Mouse (Mus musculus) MEL (cell line): Measurements from ENCODE around the gene Gm21294.
"Not testable (repeated sequence)": the region's sequence is repeated elsewhere in the genome, so short reads cannot be mapped to it uniquely, and the experiment has no call there.

ENCODE experiments used
- CTCF ChIP-seq, 3 experiments: IDR thresholded peaks in 2 of 3; conservative IDR thresholded peaks in 1 of 3; 2 replicates each; pipeline ENCODE4 v1.5.1; 2011 to 2012; ENCODE audit warnings: low read length in 3 of 3, low read depth in 2 of 3, mild to moderate bottlenecking in 2 of 3, improper control_type of control experiment in 1 of 3, inconsistent platforms in 1 of 3, mixed read lengths in 1 of 3, moderate library complexity in 1 of 3; ENCODE audit not compliant: control insufficient read depth in 1 of 3, insufficient read depth in 1 of 3, poor library complexity in 1 of 3, severe bottlenecking in 1 of 3
- GABPA ChIP-seq: IDR thresholded peaks from 2 replicates; pipeline ENCODE4 v1.6.1; 2012; ENCODE audit warnings: low read depth, mild to moderate bottlenecking, inconsistent platforms, low read length, improper control_type of control experiment, moderate library complexity
- GATA1 ChIP-seq: IDR thresholded peaks from 2 replicates; pipeline ENCODE4 v1.6.1; 2011; ENCODE audit warnings: low read depth, low read length, improper control_type of control experiment
- HCFC1 ChIP-seq: IDR thresholded peaks from 2 replicates; pipeline ENCODE4 v1.6.1; 2012; ENCODE audit warnings: low read depth, mild to moderate bottlenecking, inconsistent platforms, low read length, improper control_type of control experiment, moderate library complexity
- KAT2A ChIP-seq: conservative IDR thresholded peaks from 2 replicates; pipeline ENCODE4 v1.6.1; 2012; ENCODE audit warnings: low read depth, low read length, improper control_type of control experiment, inconsistent platforms
- MAFK ChIP-seq: IDR thresholded peaks from 2 replicates; pipeline ENCODE4 v1.6.1; 2011; ENCODE audit warnings: low read depth, mild to moderate bottlenecking, low read length, improper control_type of control experiment, borderline replicate concordance
- MAX ChIP-seq: IDR thresholded peaks from 2 replicates; pipeline ENCODE4 v1.6.1; 2011; ENCODE audit warnings: low read length, improper control_type of control experiment
- POLR2A ChIP-seq, 2 experiments: IDR thresholded peaks; 2 replicates each; pipeline ENCODE4 v1.6.1; 2011 to 2012; ENCODE audit warnings: low read length in 2 of 2, mild to moderate bottlenecking in 2 of 2, control low read depth in 1 of 2, improper control_type of control experiment in 1 of 2, low read depth in 1 of 2, moderate library complexity in 1 of 2; ENCODE audit not compliant: control insufficient read depth in 1 of 2, insufficient read depth in 1 of 2, poor library complexity in 1 of 2
- RCOR1 ChIP-seq: IDR thresholded peaks from 2 replicates; pipeline ENCODE4 v1.6.1; 2012; ENCODE audit warnings: low read depth, mild to moderate bottlenecking, inconsistent platforms, low read length, improper control_type of control experiment
- TAL1 ChIP-seq: IDR thresholded peaks from 2 replicates; pipeline ENCODE4 v1.6.1; 2012; ENCODE audit warnings: mild to moderate bottlenecking, inconsistent platforms, low read length, moderate library complexity, mixed read lengths
- TBP ChIP-seq: IDR thresholded peaks from 2 replicates; pipeline ENCODE4 v1.8.0; 2011; ENCODE audit warnings: low read depth, low read length, improper control_type of control experiment
- ZC3H11A ChIP-seq: IDR thresholded peaks from 2 replicates; pipeline ENCODE4 v1.6.1; 2012; ENCODE audit warnings: low read depth, mild to moderate bottlenecking, inconsistent platforms, low read length, improper control_type of control experiment
- ZNF384 ChIP-seq: IDR thresholded peaks from 2 replicates; pipeline ENCODE4 v1.6.1; 2012; ENCODE audit warnings: low read depth, mild to moderate bottlenecking, inconsistent platforms, low read length, improper control_type of control experiment

DNA sequence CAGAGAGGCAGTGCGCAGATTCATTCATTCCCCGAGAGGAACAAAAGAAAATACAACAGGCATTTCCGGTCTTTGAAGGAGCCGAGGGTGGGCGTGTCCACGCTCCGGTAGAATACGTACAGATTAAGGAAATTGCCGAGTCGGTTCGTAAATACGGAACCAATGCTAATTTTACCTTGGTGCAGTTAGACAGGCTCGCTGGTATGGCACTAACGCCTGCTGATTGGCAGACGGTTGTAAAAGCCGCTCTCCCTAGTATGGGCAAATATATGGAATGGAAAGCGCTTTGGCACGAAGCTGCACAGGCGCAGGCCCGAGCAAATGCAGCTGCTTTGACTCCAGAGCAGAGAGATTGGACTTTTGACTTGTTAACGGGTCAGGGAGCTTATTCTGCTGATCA is 73.6 kb downstream of the Gm21294 start:
- not testable (repeated sequence) for TF ChIP-seq ZNF384; KAT2A; GATA1; HCFC1; POLR2A (IDR thresholded peaks at IDR 0.05; ENCODE audit: control insufficient read depth in 1 of 2, insufficient read depth in 1 of 2, low read depth in 1 of 2, low read length in 2 of 2, poor library complexity in 1 of 2); TBP; CTCF (IDR thresholded peaks at IDR 0.05 in 2 of 3, conservative IDR thresholded peaks at IDR 0.05 in 1 of 3; ENCODE audit: control insufficient read depth in 1 of 3, insufficient read depth in 1 of 3, low read depth in 2 of 3, low read length in 3 of 3, poor library complexity in 1 of 3, severe bottlenecking in 1 of 3); MAFK; MAX; TAL1; RCOR1; GABPA; ZC3H11A
